ENCODE assay signal across 23 mouse cellular contexts in genomic region chr4:57799297-57799696, GRCm38 (mm10).
DNase-seq lines count a peak whose midpoint lies in the region; ATAC-seq and TF ChIP-seq lines count a peak whose summit lies in the region.
"Had no signal": no experiment of that assay in that cellular context is flagged by ENCODE, and none has a peak within 500 bp of the region (broad histone marks: within the 10 kb centered on the region; RNA-seq: fewer than 3 reads in every experiment).

No protein-coding gene starts in this region.

- ATAC-seq in heart, embryonic 12.5 days (ENCODE audit: insufficient number of reproducible peaks, low FRiP score) = no peak
- ATAC-seq in midbrain, embryonic 16.5 days = no peak
- ATAC-seq in liver, embryonic 14.5 days (ENCODE audit: insufficient read depth) = peak; percentile 74
- no peak for ATAC-seq in granulocyte monocyte progenitor cell, adult 5-6 weeks (replicated peaks; ENCODE audit: poor library complexity, severe bottlenecking)
- ATAC-seq: hindbrain, embryonic 16.5 days; intestine, postnatal 0 days had no signal

- H3K9ac ChIP-seq in heart, embryonic 12.5 days = no peak overlapping the region
- H3K9ac ChIP-seq in midbrain, embryonic 16.5 days (ENCODE audit: low read depth, low read length) = no peak overlapping the region
- no peak overlapping the region for H3K9ac ChIP-seq in liver, embryonic 14.5 days (replicated peaks)
- H3K9ac ChIP-seq: limb, embryonic 13.5 days; lung, embryonic 15.5 days; neural tube, embryonic 15.5 days had no signal

- no peak overlapping the region for H3K4me3 ChIP-seq in heart, embryonic 12.5 days
- H3K4me3 ChIP-seq in midbrain, embryonic 10.5 days = no peak overlapping the region
- H3K4me3 ChIP-seq in midbrain, embryonic 16.5 days (ENCODE audit: low read depth, low read length) = no peak overlapping the region
- H3K4me3 ChIP-seq in liver, embryonic 14.5 days (ENCODE audit: insufficient read depth in 1 of 2, low read depth in 2 of 2, low read length in 2 of 2) = no peak overlapping the region
- H3K4me3 ChIP-seq in myocyte = no peak overlapping the region
- H3K4me3 ChIP-seq: layer of hippocampus, adult 2 months; limb, embryonic 13.5 days; lung, embryonic 15.5 days; neural tube, embryonic 15.5 days had no signal

- peaks cover 43% of the 10 kb centered on the region for H3K79me2 ChIP-seq in myocyte (ENCODE audit: control insufficient read depth, insufficient read depth)

- no peaks in the 10 kb centered on the region for H3K9me3 ChIP-seq in heart, embryonic 12.5 days (replicated peaks)
- no peaks in the 10 kb centered on the region; the same call in 1 of the 2 replicates for H3K9me3 ChIP-seq in midbrain, embryonic 10.5 days (replicated peaks)
- no peaks in the 10 kb centered on the region for H3K9me3 ChIP-seq in midbrain, embryonic 16.5 days (replicated peaks; ENCODE audit: control insufficient read depth, low read length, poor library complexity, severe bottlenecking)
- no peaks in the 10 kb centered on the region for H3K9me3 ChIP-seq in liver, embryonic 14.5 days (ENCODE audit: control insufficient read depth, low read length)
- H3K9me3 ChIP-seq: limb, embryonic 13.5 days; lung, embryonic 15.5 days; neural tube, embryonic 15.5 days had no signal

- H3K27me3 ChIP-seq in heart, embryonic 12.5 days (replicated peaks) = no peaks in the 10 kb centered on the region
- H3K27me3 ChIP-seq in midbrain, embryonic 10.5 days (ENCODE audit: low read depth, poor library complexity, severe bottlenecking) = peaks cover 16% of the 10 kb centered on the region
- H3K27me3 ChIP-seq in midbrain, embryonic 16.5 days (ENCODE audit: control insufficient read depth, insufficient read depth, low read depth, low read length) = no peaks in the 10 kb centered on the region
- H3K27me3 ChIP-seq in liver, embryonic 14.5 days (ENCODE audit: control insufficient read depth, insufficient read depth, low read length) = no peaks in the 10 kb centered on the region
- no peaks in the 10 kb centered on the region for H3K27me3 ChIP-seq in myocyte (ENCODE audit: control insufficient read depth, insufficient read depth, insufficient read length)
- H3K27me3 ChIP-seq: limb, embryonic 13.5 days; lung, embryonic 15.5 days; neural tube, embryonic 15.5 days had no signal

- H3K36me3 ChIP-seq in heart, embryonic 12.5 days = peaks cover 17% of the 10 kb centered on the region; the same call in 1 of the 2 replicates
- no peaks in the 10 kb centered on the region for H3K36me3 ChIP-seq in midbrain, embryonic 10.5 days
- no peaks in the 10 kb centered on the region for H3K36me3 ChIP-seq in midbrain, embryonic 16.5 days (ENCODE audit: control insufficient read depth, insufficient read depth, low read length)
- H3K36me3 ChIP-seq in liver, embryonic 14.5 days (replicated peaks; ENCODE audit: control insufficient read depth, insufficient read depth, low read depth) = no peaks in the 10 kb centered on the region
- peaks cover 4% of the 10 kb centered on the region for H3K36me3 ChIP-seq in myocyte (ENCODE audit: control insufficient read depth, insufficient read depth)
- H3K36me3 ChIP-seq: limb, embryonic 13.5 days; lung, embryonic 15.5 days; neural tube, embryonic 15.5 days had no signal

- peaks cover 45% of the 10 kb centered on the region for H3K4me1 ChIP-seq in heart, embryonic 12.5 days (replicated peaks)
- peaks cover 20% of the 10 kb centered on the region for H3K4me1 ChIP-seq in midbrain, embryonic 10.5 days
- H3K4me1 ChIP-seq in midbrain, embryonic 16.5 days (ENCODE audit: control insufficient read depth, insufficient read depth, low read length) = peaks cover 5% of the 10 kb centered on the region
- peaks cover 19 to 28% of the 10 kb centered on the region in 2 experiments for H3K4me1 ChIP-seq in liver, embryonic 14.5 days (replicated peaks; ENCODE audit: control insufficient read depth in 2 of 2, insufficient read depth in 2 of 2, low read length in 1 of 2)

- H3ac ChIP-seq in myocyte (ENCODE audit: control insufficient read depth, insufficient read length) = no peak overlapping the region

- TF ChIP-seq CTCF in liver, embryonic 14.5 days (IDR thresholded peaks at IDR 0.05; ENCODE audit: low read depth) = no peak

- TF ChIP-seq POLR2A in myocyte (IDR thresholded peaks at IDR 0.05; ENCODE audit: insufficient read length, low read depth) = no peak

- H3K27ac ChIP-seq in heart, embryonic 12.5 days (ENCODE audit: poor library complexity, severe bottlenecking) = 0 out of 2 replicates have a peak overlapping the region, but pooled peaks have one; percentile 85
- peak overlapping the region; percentile 86 for H3K27ac ChIP-seq in midbrain, embryonic 10.5 days (replicated peaks)
- no peak overlapping the region for H3K27ac ChIP-seq in midbrain, embryonic 16.5 days (ENCODE audit: low read length)
- H3K27ac ChIP-seq in liver, embryonic 14.5 days = peak overlapping the region; percentile 28; the same call in 1 of the 2 replicates
- H3K27ac ChIP-seq: kidney, postnatal 0 days; layer of hippocampus, adult 2 months; limb, embryonic 13.5 days; neural tube, embryonic 15.5 days had no signal

- WGBS in heart, embryonic 12.5 days = 8% methylated on average over 1 of the region's 1 CpGs
- WGBS in midbrain, embryonic 10.5 days = 67% methylated on average over 1 of the region's 1 CpGs
- 55% methylated on average over 1 of the region's 1 CpGs for WGBS in midbrain, embryonic 16.5 days
- 8% methylated on average over 1 of the region's 1 CpGs for WGBS in liver, embryonic 14.5 days (ENCODE audit: insufficient replicate concordance)

- DNase-seq in heart, adult 9 months (ENCODE audit: low spot score in 2 of 2) = no peak
- no peak for DNase-seq in midbrain, embryonic 10.5 days (ENCODE audit: low spot score)
- peak in 2 of 3 experiments; percentile 31 to 42 for DNase-seq in liver, embryonic 14.5 days (ENCODE audit: low read depth in 3 of 3, low spot score in 3 of 3)
- DNase-seq in right cerebral cortex, postnatal 14 days = no peak
- DNase-seq: adrenal gland, adult 8-10 months; cerebellum, adult 11-12 months; cerebellum, postnatal 14 days; heart, postnatal 4 days; layer of hippocampus, postnatal 36 days; midbrain, embryonic 14.5 days; spleen, adult 18-20 months; thymus, postnatal 25 days had no signal

- peak; percentile 59; the same call in 1 of the 2 replicates for TF ChIP-seq EP300 in liver, embryonic 14.5 days (IDR thresholded peaks at IDR 0.05; ENCODE audit: low read depth)

- no peak overlapping the region for H3K4me2 ChIP-seq in heart, embryonic 12.5 days
- no peak overlapping the region for H3K4me2 ChIP-seq in midbrain, embryonic 16.5 days (ENCODE audit: low read length)
- peak overlapping the region; percentile 54 for H3K4me2 ChIP-seq in liver, embryonic 14.5 days (ENCODE audit: low read depth)
- H3K4me2 ChIP-seq in myocyte (ENCODE audit: low read depth) = peak overlapping the region; percentile 89
- H3K4me2 ChIP-seq: limb, embryonic 13.5 days; lung, embryonic 15.5 days; neural tube, embryonic 15.5 days had no signal

TF ChIP-seq in myocyte, 11 proteins besides CTCF, POLR2A, EP300 and RAD21:
- TF ChIP-seq REST (IDR thresholded peaks at IDR 0.05; ENCODE audit: insufficient read depth, insufficient read length) (no peak), SRF (IDR thresholded peaks at IDR 0.05; ENCODE audit: control insufficient read depth, insufficient read length, low read depth) (no peak), MAX (IDR thresholded peaks at IDR 0.05; ENCODE audit: low read depth) (no peak), E2F4 (IDR thresholded peaks at IDR 0.05; ENCODE audit: insufficient read depth) (no peak), TCF3 (IDR thresholded peaks at IDR 0.05; ENCODE audit: insufficient read length, low read depth) (no peak), MYOG (IDR thresholded peaks at IDR 0.05; ENCODE audit: control insufficient read depth in 1 of 3, insufficient read depth in 1 of 3, insufficient read length in 2 of 3, low read depth in 2 of 3) (no peak)

Comparison
In these comparisons a context has a peak if more than half of its experiments do, and no peak if none do; other contexts are left out.
1. H3K4me2 ChIP-seq: peak in liver, embryonic 14.5 days (single experiment) and myocyte (single experiment); none in heart, embryonic 12.5 days (single experiment) and midbrain, embryonic 16.5 days (single experiment).
2. DNase-seq: peak in liver, embryonic 14.5 days (2 of 3); none in heart, adult 9 months (0 of 2), midbrain, embryonic 10.5 days (single experiment) and right cerebral cortex, postnatal 14 days (single experiment).